1 mouse cellular context compared by ENCODE assay signal in the genomic region with DNA sequence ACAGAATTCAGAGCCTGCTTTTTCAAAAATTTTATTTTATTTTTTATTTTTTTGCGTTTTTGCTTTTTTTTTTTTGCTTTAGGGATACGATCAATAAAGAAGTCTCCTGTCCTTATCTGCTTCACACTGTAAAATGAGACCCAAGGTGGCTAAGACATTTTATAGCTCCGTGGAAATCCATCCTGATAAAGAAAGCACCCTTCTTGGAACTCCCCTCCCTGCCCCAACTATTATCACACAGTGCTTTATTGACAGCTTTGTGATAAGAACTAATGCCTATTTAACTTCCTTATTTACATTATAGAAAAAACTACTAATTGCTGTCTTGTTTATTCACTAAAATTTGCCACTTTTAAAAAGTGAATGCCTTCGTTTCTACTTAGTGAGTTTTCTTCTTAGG.
TF ChIP-seq lines count a peak whose summit lies in the region.

No protein-coding gene starts in this region.

TF ChIP-seq in MEL, 35 proteins besides CTCF, POLR2A, EP300 and RAD21 (continued from another document):
- TF ChIP-seq POLR2AphosphoS5 (IDR thresholded peaks at IDR 0.05; ENCODE audit: borderline replicate concordance, low read depth, low read length) = no peak
- TF ChIP-seq GABPA (IDR thresholded peaks at IDR 0.05; ENCODE audit: low read depth, low read length) = no peak
- no peak for TF ChIP-seq POLR2AphosphoS2 (IDR thresholded peaks at IDR 0.05; ENCODE audit: low read length)
- TF ChIP-seq JUND (IDR thresholded peaks at IDR 0.05; ENCODE audit: low read depth, low read length) = no peak
- no peak for TF ChIP-seq CHD1 (IDR thresholded peaks at IDR 0.05; ENCODE audit: low read depth, low read length)
- TF ChIP-seq CHD2 (IDR thresholded peaks at IDR 0.05; ENCODE audit: low read length) = no peak
- no peak for TF ChIP-seq SMC3 (IDR thresholded peaks at IDR 0.05; ENCODE audit: low read depth, low read length)
- TF ChIP-seq RCOR1 (IDR thresholded peaks at IDR 0.05; ENCODE audit: low read depth, low read length) = peak; percentile 76
- TF ChIP-seq KAT2A (conservative IDR thresholded peaks at IDR 0.05; ENCODE audit: low read depth, low read length) = no peak
- TF ChIP-seq ETS1 (IDR thresholded peaks at IDR 0.05; ENCODE audit: low read depth, low read length) = peak; percentile 80
